Mouse (Mus musculus): Measurements from ENCODE around the gene Mrpl40.
"Not testable (repeated sequence)": the region's sequence is repeated elsewhere in the genome, so short reads cannot be mapped to it uniquely, and the experiment has no call there.

Mrpl40 gene

GRCm38 (mm10) chr16:18876442-18877308 lies at the start of gene Mrpl40, which contains the start of gene Hira:
TSS of gene Mrpl40 (minus strand) at chr16:18876862.
TSS of gene Hira (plus strand) at chr16:18877037.
- DNase-seq: peak; percentile 96 to 97

GRCm38 (mm10) chr16:18921771-18922170 lies 45.1 kb upstream of the Mrpl40 start:
- DNase-seq: no peak

GRCm38 (mm10) chr16:18916064-18916463 lies 39.4 kb upstream of the Mrpl40 start:
- DNase-seq: no peak

- no peak for DNase-seq
These were observed 29.0 kb upstream of the Mrpl40 start for GRCm38 (mm10) chr16:18905648-18906047.

DNA sequence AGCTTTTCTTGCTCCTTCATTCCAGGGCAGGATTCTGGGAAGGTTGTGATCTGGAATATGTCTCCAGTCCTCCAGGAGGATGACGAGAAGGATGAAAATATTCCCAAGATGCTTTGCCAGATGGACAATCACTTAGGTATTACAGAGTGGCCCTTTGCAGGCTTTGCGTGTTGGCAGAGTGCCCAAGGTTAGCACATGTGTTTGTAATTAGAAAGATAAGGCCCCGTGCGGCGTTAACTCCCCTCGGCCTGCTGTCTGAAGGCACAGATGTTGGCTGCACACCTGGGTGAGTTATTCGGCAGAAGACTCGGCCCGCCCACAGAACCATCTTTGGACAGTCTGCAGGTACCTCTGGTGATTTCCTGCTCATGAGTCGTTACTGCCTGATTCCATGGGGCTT lies 19.8 kb upstream of the Mrpl40 start:
- DNase-seq: no peak

- DNase-seq: no peak
These were observed 18.6 kb upstream of the Mrpl40 start for GRCm38 (mm10) chr16:18895249-18895648.

DNA sequence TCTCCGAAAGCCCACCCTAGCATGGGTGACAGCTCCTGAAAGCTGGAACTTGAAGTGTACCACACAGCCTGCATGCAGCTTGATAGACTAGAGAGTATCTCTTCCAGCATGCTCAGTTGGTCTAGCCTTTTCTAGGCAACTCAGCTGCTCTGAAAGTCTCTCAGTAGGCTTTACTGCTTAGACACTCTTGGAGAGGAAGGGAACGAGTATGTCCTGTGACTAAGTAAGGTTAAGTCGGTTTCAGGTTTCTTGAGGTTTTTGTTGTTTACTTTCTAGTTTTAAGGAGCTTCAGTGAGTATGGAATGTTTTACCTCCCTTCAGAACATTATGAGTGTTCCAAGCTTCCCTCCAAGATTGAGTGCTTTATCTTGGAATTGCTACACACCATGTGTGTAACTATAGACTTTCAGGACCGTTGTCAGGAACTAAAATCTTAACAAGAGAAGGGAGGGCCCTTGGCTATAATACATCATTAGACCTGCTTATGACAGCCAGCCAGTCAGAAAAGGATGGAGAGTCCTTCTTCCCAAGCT lies 17.2 kb upstream of the Mrpl40 start:
- no peak for DNase-seq

DNA sequence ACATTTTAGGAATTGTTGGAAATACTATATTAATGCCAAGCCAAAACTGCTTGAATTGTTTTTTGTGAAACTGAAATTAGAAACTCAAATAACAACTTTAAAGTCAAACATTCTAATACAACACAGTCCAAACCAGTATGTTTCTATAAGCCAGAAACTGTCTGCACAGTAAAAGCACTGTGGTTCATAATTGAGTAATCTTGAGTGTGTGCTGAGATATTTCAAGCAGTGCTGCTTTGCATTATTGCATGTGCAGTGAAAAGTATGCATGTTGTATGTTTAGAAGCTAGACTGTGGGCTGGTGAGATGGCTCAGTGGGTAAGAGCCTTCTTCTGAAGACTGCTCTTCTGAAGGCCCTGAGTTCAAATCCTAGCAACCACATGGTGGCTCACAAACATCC lies 7.4 kb upstream of the Mrpl40 start:
- no peak for DNase-seq

DNA sequence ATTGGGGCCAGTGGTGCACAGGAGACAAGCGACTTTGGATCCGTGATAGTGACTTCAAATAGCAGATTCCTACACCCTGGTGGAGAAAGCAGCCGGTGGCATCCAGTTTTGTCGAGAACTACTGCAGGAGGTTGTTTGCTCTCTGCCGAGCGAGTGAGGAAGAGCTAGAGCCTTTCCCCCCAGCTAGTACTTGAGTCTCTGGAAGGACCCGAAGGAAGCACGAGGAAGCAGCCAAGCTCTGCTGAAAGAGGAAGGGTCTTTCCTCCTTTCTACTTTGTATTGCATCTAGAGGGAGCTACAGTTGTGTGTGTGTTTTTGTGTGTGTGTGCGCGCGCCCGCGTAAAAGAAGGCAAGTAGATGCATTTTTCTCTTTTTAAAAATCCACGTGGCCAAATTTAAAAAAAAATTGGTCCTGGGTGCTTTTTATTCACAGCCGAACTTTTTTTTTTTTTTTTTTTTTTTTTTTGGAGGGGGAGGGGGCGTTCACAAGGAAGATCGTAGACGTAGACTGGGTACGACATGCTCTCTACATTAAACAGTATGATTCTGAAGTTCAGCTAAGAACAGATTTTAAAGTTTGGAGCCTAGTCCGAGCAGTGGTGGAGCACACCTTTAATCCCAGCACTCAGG lies 1.5 kb upstream of the Mrpl40 start:
- DNase-seq: no peak

DNA sequence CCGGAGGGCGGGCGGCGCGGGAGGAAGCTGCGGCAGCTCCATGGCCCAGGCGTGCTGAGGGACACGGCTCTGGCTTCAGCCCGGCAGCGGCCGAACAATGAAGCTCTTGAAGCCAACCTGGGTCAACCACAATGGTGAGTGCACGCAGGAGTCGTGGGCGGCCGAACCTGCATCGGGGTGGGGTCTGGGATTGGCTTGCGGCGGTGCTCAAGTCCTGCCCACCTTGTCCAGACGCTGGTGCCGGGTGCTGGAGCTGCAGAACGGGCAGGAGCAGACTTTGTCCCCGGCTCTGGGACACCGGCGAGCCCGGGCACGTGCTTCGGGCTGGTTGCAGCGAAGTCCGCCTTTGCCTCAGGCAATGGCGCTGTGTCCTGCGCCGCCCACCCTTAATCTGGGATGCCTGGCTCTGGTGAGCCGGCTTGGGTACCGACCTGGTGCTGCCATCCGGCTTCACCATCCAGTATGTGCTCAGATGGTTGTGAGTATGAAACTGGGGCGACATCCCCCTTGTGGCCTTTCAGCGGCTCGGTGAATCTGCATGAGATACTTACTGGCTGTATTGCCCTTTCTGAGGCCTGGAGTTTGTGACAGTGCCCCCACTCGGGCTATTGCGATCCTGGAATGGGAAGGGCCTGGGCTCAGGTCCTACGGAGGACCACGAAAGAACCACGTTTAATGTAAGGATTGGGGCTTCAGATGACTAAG lies 876 bp upstream of the Mrpl40 start:
- DNase-seq: peak; percentile 69 to 70

DNA sequence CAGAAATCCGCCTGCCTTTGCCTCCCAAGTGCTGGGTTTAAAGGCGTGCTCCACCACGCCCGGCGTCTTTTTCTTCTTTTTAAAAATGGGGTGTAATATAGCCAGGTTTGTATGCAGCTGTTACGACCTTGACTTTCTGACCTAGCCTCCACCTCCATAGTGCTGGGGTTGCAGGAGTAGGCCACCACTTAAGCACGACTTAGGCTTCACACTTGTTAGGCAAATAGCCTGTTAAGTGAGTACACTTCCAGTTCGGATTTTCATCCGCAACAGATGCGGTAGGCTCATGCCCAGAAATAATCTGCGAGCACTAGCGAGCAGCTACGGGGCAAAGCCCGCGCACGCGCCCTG lies 596 bp downstream of the Mrpl40 start:
- DNase-seq: no peak

GRCm38 (mm10) chr16:18870495-18870894 lies 6.2 kb downstream of the Mrpl40 start:
- DNase-seq: not testable (repeated sequence)

- no peak for DNase-seq
These were observed 16.5 kb downstream of the Mrpl40 start for GRCm38 (mm10) chr16:18860186-18860585.

GRCm38 (mm10) chr16:18858551-18858950 lies 18.1 kb downstream of the Mrpl40 start:
- peak; percentile 47 to 55 for DNase-seq

DNA sequence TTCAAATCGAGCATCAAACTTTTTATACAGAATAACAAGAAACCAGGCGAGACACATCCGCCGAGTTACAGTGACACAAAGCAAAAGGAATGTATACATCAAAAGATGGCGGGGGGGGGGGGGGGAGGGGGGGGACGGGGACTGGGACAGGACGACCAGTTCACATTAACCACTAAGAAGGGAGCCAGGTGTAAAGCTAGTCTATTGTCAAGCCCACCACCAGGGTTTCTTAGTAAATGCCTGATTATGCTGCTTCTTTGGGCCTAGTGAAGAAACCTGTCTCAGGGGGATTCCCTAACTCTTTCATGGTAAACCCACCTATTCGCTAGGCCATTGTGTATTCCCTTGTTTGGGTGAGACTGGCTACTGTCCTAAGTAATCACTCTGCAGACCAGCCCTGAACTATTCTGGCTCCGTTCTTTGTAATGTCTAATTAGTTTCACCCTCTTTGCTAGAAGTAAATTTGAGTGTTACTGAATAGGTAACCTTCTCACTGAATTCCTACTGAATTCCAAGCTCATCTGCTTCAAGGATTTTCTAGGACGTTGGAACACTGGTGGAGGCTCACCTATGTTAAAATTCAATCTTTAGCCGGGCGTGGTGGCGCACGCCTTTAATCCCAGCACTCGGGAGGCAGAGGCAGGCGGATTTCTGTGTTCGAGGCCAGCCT lies 27.0 kb downstream of the Mrpl40 start:
- DNase-seq: not testable (repeated sequence)

GRCm38 (mm10) chr16:18846301-18846820 lies 30.3 kb downstream of the Mrpl40 start:
- DNase-seq: no peak

DNA sequence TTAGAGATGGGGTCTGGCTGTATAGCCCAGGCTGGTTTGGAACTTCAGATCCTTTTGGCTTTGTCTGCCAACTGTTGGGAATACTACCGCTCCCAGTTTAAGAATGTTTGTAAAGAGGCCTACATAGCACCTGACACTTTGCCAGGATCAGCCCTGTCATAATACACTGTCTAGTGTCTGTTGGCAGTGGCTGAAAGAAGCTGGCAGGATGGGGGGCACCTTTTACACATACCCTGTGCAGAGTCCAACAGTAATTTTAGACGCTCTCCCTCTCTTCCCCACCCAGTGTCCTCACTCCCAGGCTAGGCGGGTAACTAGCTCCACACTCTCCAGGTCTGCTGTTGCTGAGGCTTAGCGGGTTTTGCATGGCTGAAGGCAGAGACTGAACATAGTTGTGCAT lies 38.3 kb downstream of the Mrpl40 start:
- no peak for DNase-seq

GRCm38 (mm10) chr16:18836468-18837208 lies 40.0 kb downstream of the Mrpl40 start, which contains the start of the genes 2510002D24Rik and Gm28539:
TSS of gene 2510002D24Rik (plus strand) at chr16:18836578.
TSS of gene Gm28539 (plus strand) at chr16:18836584.
- DNase-seq: peak; percentile 90 to 91

- no peak for DNase-seq
These were observed 40.6 kb downstream of the Mrpl40 start for GRCm38 (mm10) chr16:18836073-18836467.

DNA sequence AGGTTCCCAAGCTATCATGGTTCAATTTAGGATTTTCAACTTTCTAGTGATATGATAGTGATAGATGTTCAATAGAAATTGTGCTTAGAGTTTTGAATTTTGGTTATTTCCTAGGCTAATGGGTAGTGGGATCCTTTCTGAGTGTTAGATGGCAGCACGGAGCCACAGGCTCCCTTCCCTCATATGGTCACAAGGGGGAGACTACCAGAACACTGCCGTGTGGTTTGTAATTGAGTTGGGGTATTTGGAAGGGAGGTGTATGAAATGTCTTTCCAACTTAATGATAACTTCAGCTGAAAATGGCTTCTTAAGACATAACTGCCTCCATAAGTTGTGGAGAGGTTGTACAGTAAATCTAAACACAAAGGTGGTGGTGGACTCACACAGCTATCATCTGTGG lies 43.2 kb downstream of the Mrpl40 start:
- DNase-seq: no peak

- DNase-seq: no peak
These were observed 47.6 kb downstream of the Mrpl40 start for GRCm38 (mm10) chr16:18829102-18829501.

- no peak for DNase-seq
These were observed 48.0 kb downstream of the Mrpl40 start for GRCm38 (mm10) chr16:18828630-18829029.
